Mouse (Mus musculus) erythroblast, embryonic 14.5 days (primary cell): ENCODE measurements around the gene Vmn1r13.

Source experiments
- GATA1 ChIP-seq: IDR thresholded peaks from 2 replicates; pipeline ENCODE4 v1.6.1; 2012; ENCODE audit warnings: low read length, inconsistent platforms, mixed read lengths
- TAL1 ChIP-seq: IDR thresholded peaks from 3 replicates; pipeline ENCODE4 v1.6.1; 2012; ENCODE audit warnings: low read length, inconsistent platforms, mixed read lengths

- TF ChIP-seq TAL1 (no peak), GATA1 (no peak)
Measured at GRCm38 (mm10) chr6:57257652-57258051, 54.6 kb downstream of the Vmn1r13 start, which contains the start of gene Vmn1r15.
